Mouse (Mus musculus) megakaryocyte-erythroid progenitor cell, adult 5-6 weeks (primary cell): Measurements from ENCODE around the gene Socs5. TPM values are rescaled to one million over a fixed set of nuclear protein-coding genes. Genes with fewer than 3 reads are reported as not detected.

Source experiments
- total RNA-seq, 2 experiments: library from RNA; stranded (forward) in 1 of 2; stranded (reverse) in 1 of 2; fragments of 200-1000, 215-1000 nt in 1 of 2; fragments of >200 nt in 1 of 2; fragmentation: Nextera tagmentation in 1 of 2; gene quantifications; 2 replicates each; pipeline ENCODE4 v1.2.3; 2014 to 2017

Socs5 gene
- total RNA-seq, 2 experiments from 2014 or later, result 5.0 to 6.0 TPM

Other genes starting within 250 kb of the Socs5 start
- not detected in 2 replicates for gene Tmem247, start 190.3 kb upstream of the Socs5 start, total RNA-seq (2014; fragmentation: Nextera tagmentation)
- gene Tmem247, start 190.3 kb upstream of the Socs5 start, total RNA-seq (2017), result not detected in 2 replicates
- gene Atp6v1e2, start 159.8 kb upstream of the Socs5 start, total RNA-seq (2014; fragmentation: Nextera tagmentation), result not detected in 2 replicates
- gene Atp6v1e2, start 159.8 kb upstream of the Socs5 start, total RNA-seq (2017), result not detected in 2 replicates
- 0.13 and 2.8 TPM in 2 replicates for gene Rhoq, start 144.6 kb upstream of the Socs5 start, total RNA-seq (2014; fragmentation: Nextera tagmentation)
- 1.5 and 2.9 TPM in 2 replicates for gene Rhoq, start 144.6 kb upstream of the Socs5 start, total RNA-seq (2017)
- gene Pigf, start 82.3 kb upstream of the Socs5 start, total RNA-seq (2014; fragmentation: Nextera tagmentation), result 10.4 and 14.6 TPM in 2 replicates
- gene Pigf, start 82.3 kb upstream of the Socs5 start, total RNA-seq (2017), result 19.0 and 24.5 TPM in 2 replicates
- 32.6 and 74.8 TPM in 2 replicates for gene Cript, start 82.1 kb upstream of the Socs5 start, total RNA-seq (2014; fragmentation: Nextera tagmentation)
- gene Cript, start 82.1 kb upstream of the Socs5 start, total RNA-seq (2017), result 64.3 and 66.2 TPM in 2 replicates
- gene Mcfd2, start 158.3 kb downstream of the Socs5 start, total RNA-seq (2014; fragmentation: Nextera tagmentation), result 17.7 and 24.5 TPM in 2 replicates
- 39.8 and 44.6 TPM in 2 replicates for gene Mcfd2, start 158.3 kb downstream of the Socs5 start, total RNA-seq (2017)
- 56.9 and 94.9 TPM in 2 replicates for gene Ttc7, start 175.2 kb downstream of the Socs5 start, total RNA-seq (2014; fragmentation: Nextera tagmentation)
- 34.2 and 49.5 TPM in 2 replicates for gene Ttc7, start 175.2 kb downstream of the Socs5 start, total RNA-seq (2017)